Mouse (Mus musculus) thymus, adult 2 months (tissue): ENCODE measurements around the gene Phlda1.

Experiments
- CTCF ChIP-seq: fragments of 200-500 bp; IDR thresholded peaks from 2 replicates; pipeline ENCODE4 v1.5.1; 2012; ENCODE audit warnings: mild to moderate bottlenecking, control low read depth, low read length, moderate library complexity, borderline replicate concordance; ENCODE audit not compliant: control insufficient read depth, poor library complexity, insufficient read depth; ENCODE audit errors: extremely low read depth
- POLR2A ChIP-seq: fragments of 200-500 bp; IDR thresholded peaks from 2 replicates; pipeline ENCODE4 v1.6.1; 2012; ENCODE audit warnings: mild to moderate bottlenecking, low read length, control low read depth, moderate library complexity; ENCODE audit not compliant: control insufficient read depth, poor library complexity, insufficient read depth; ENCODE audit errors: extremely low read depth

GRCm38 (mm10) chr10:111543106-111543505 lies 37.0 kb downstream of the Phlda1 start:
- TF ChIP-seq CTCF: no peak
- TF ChIP-seq POLR2A: no peak
